Mouse (Mus musculus): ENCODE measurements around the gene Wdr45.
"Not testable (repeated sequence)": the region's sequence is repeated elsewhere in the genome, so short reads cannot be mapped to it uniquely, and the experiment has no call there.

Gene Wdr45

GRCm38 (mm10) chrX:7721514-7722281 lies 7.6 kb downstream of the Wdr45 start, which contains the start of gene Gm45208:
Gene Gm45208 (plus strand): TSS chrX:7722245.
- DNase-seq (ENCODE audit: low spot score in 2 of 2), result peak; percentile 71 to 81

GRCm38 (mm10) chrX:7722282-7722611 lies 8.1 kb downstream of the Wdr45 start:
- no peak for DNase-seq (ENCODE audit: low spot score in 2 of 2)

GRCm38 (mm10) chrX:7722691-7723090 lies 8.6 kb downstream of the Wdr45 start:
- no peak for DNase-seq (ENCODE audit: low spot score in 2 of 2)

GRCm38 (mm10) chrX:7724135-7724534 lies 10.0 kb downstream of the Wdr45 start:
- DNase-seq (ENCODE audit: low spot score in 2 of 2), result no peak

- DNase-seq (ENCODE audit: low spot score in 2 of 2), result no peak
Measured at GRCm38 (mm10) chrX:7725841-7726240, 11.7 kb downstream of the Wdr45 start.

- no peak for DNase-seq (ENCODE audit: low spot score in 2 of 2)
Measured at GRCm38 (mm10) chrX:7727176-7727575, 13.0 kb downstream of the Wdr45 start.

- DNase-seq (ENCODE audit: low spot score in 2 of 2), result peak; percentile 72 to 77
Measured at GRCm38 (mm10) chrX:7728215-7728921, 14.2 kb downstream of the Wdr45 start, which contains the start of gene Praf2. Gene Praf2 (plus strand): TSS chrX:7728439.

- no peak for DNase-seq (ENCODE audit: low spot score in 2 of 2)
Measured at GRCm38 (mm10) chrX:7728922-7729265, 14.8 kb downstream of the Wdr45 start.

- peak; percentile 84 to 93 for DNase-seq (ENCODE audit: low spot score in 2 of 2)
Measured at GRCm38 (mm10) chrX:7733571-7734156, 19.5 kb downstream of the Wdr45 start.

GRCm38 (mm10) chrX:7739336-7740081 lies 25.4 kb downstream of the Wdr45 start:
- no peak for DNase-seq (ENCODE audit: low spot score in 2 of 2)

GRCm38 (mm10) chrX:7740082-7740819 lies 26.1 kb downstream of the Wdr45 start:
- no peak for DNase-seq (ENCODE audit: low spot score in 2 of 2)

GRCm38 (mm10) chrX:7741103-7741502 lies 27.0 kb downstream of the Wdr45 start:
- no peak for DNase-seq (ENCODE audit: low spot score in 2 of 2)

GRCm38 (mm10) chrX:7743470-7743869 lies 29.3 kb downstream of the Wdr45 start:
- no peak for DNase-seq (ENCODE audit: low spot score in 2 of 2)

GRCm38 (mm10) chrX:7744940-7745339 lies 30.8 kb downstream of the Wdr45 start:
- no peak for DNase-seq (ENCODE audit: low spot score in 2 of 2)

- no peak for DNase-seq (ENCODE audit: low spot score in 2 of 2)
Measured at GRCm38 (mm10) chrX:7745429-7745828, 31.3 kb downstream of the Wdr45 start.

- no peak for DNase-seq (ENCODE audit: low spot score in 2 of 2)
Measured at GRCm38 (mm10) chrX:7750432-7751116, 36.4 kb downstream of the Wdr45 start, which contains the start of gene Ccdc120. Gene Ccdc120 (minus strand): TSS chrX:7750905.

- not testable (repeated sequence) for DNase-seq (ENCODE audit: low spot score in 2 of 2)
Measured at GRCm38 (mm10) chrX:7753627-7754026, 39.5 kb downstream of the Wdr45 start.

- DNase-seq (ENCODE audit: low spot score in 2 of 2), result peak; percentile 88 to 89
Measured at GRCm38 (mm10) chrX:7762137-7762920, 48.2 kb downstream of the Wdr45 start, which contains the start of gene Tfe3. Gene Tfe3 (plus strand): TSS chrX:7762560.

GRCm38 (mm10) chrX:7762921-7763197 lies 48.7 kb downstream of the Wdr45 start:
- DNase-seq (ENCODE audit: low spot score in 2 of 2), result no peak

Data from spleen, postnatal 4 days (tissue).